Mouse (Mus musculus): ENCODE data around the gene Rabep1.

Gene Rabep1

GRCm38 (mm10) chr11:70975193-70975592, 130.6 kb downstream of the Rabep1 start:
- no peak for DNase-seq (ENCODE audit: low read depth)

GRCm38 (mm10) chr11:70977293-70977692, 132.7 kb downstream of the Rabep1 start:
- no peak for DNase-seq (ENCODE audit: low read depth)

- DNase-seq (ENCODE audit: low read depth), result no peak
Observed at GRCm38 (mm10) chr11:70980232-70980631, 135.7 kb downstream of the Rabep1 start.

GRCm38 (mm10) chr11:70980751-70981510, 136.4 kb downstream of the Rabep1 start:
- DNase-seq (ENCODE audit: low read depth), result no peak

- DNase-seq (ENCODE audit: low read depth), result peak; percentile 42
Observed at GRCm38 (mm10) chr11:70982030-70982429, 137.5 kb downstream of the Rabep1 start.

- DNase-seq (ENCODE audit: low read depth), result peak; percentile 90
Observed at GRCm38 (mm10) chr11:70982557-70983228, 138.1 kb downstream of the Rabep1 start, which contains the start of gene C1qbp. TSS of gene C1qbp (minus strand) at chr11:70983026.

Measured in 416B (cell line).